Mouse (Mus musculus) small intestine, adult 2 months (tissue): Measurements from ENCODE around the gene Hspa1l. TPM values are rescaled to one million over a fixed set of nuclear protein-coding genes. Genes with fewer than 3 reads are reported as not detected.
"Not testable (repeated sequence)": the region's sequence is repeated elsewhere in the genome, so short reads cannot be mapped to it uniquely, and the experiment has no call there.

Experiments used
- H3K27ac ChIP-seq: fragments of 200-500 bp; 2 replicates; pipeline ENCODE4 v1.5.1; 2012; ENCODE audit warnings: low read depth, low read length, control low read depth, inconsistent platforms; ENCODE audit not compliant: insufficient read depth
- H3K27me3 ChIP-seq: fragments of 200-500 bp; 2 replicates; pipeline ENCODE4 v1.6.1; 2012; ENCODE audit warnings: mild to moderate bottlenecking, moderate library complexity, low read length, inconsistent platforms; ENCODE audit not compliant: control insufficient read depth, insufficient read depth
- H3K36me3 ChIP-seq: fragments of 200-500 bp; 2 replicates; pipeline ENCODE4 v1.6.1; 2012; ENCODE audit warnings: mild to moderate bottlenecking, low read length, control low read depth, inconsistent platforms; ENCODE audit not compliant: control insufficient read depth, insufficient read depth
- H3K4me1 ChIP-seq: fragments of 200-500 bp; 2 replicates; pipeline ENCODE4 v1.6.1; 2012; ENCODE audit warnings: low read length, inconsistent platforms, mixed read lengths; ENCODE audit not compliant: control insufficient read depth, insufficient read depth, insufficient read length
- H3K4me3 ChIP-seq: fragments of 200-500 bp; 2 replicates; pipeline ENCODE4 v1.5.1; 2012; ENCODE audit warnings: low read depth, mild to moderate bottlenecking, control low read depth, inconsistent platforms, low read length, moderate library complexity
- CTCF ChIP-seq: fragments of 200-500 bp; IDR thresholded peaks from 2 replicates; pipeline ENCODE4 v1.5.1; 2012; ENCODE audit warnings: low read depth, mild to moderate bottlenecking, control low read depth, inconsistent platforms, low read length, moderate library complexity, mixed read lengths; ENCODE audit not compliant: insufficient replicate concordance, insufficient read length; ENCODE audit errors: extremely low read depth
- POLR2A ChIP-seq: fragments of 200-500 bp; IDR thresholded peaks from 2 replicates; pipeline ENCODE4 v1.6.1; 2012; ENCODE audit warnings: low read depth, mild to moderate bottlenecking, control low read depth, inconsistent platforms, low read length, moderate library complexity
- WGBS: fragments of 180-500 bp; shearing (Covaris S2); methylation state at CpG from one replicate; pipeline ENCODE4 v1.1.7; 2018; 5-methylcytosine and 5-hydroxymethylcytosine counted together
- polyA plus RNA-seq: library from polyadenylated mRNA; depleted of rRNA; stranded (reverse); fragments of >200 nt; gene quantifications from 2 replicates; pipeline ENCODE4 v1.2.3, GENCODE M21; 2012; rRNA removed

Gene Hspa1l
- 0.06 and 0.14 TPM in 2 replicates for polyA plus RNA-seq

- Histone ChIP-seq H3K27ac (peak within 1 kb of the TSS; percentile 55), H3K4me3 (peak within 1 kb of the TSS; percentile 62)
- not testable (repeated sequence) for H3K27me3 ChIP-seq, H3K36me3 ChIP-seq, H3K4me1 ChIP-seq
- peak; percentile 60; the same call in 1 of the 2 replicates for TF ChIP-seq POLR2A
- 2% methylated on average over 33 of the region's 33 CpGs for WGBS
Measured at GRCm38 (mm10) chr17:34972069-34972749, at the start of gene Hspa1l, which contains the start of gene Hspa1a. Gene Hspa1l (plus strand): TSS chr17:34972703. Gene Hspa1a (minus strand): TSS chr17:34972156.

GRCm38 (mm10) chr17:34922939-34923338 lies 49.6 kb upstream of the Hspa1l start:
- TF ChIP-seq CTCF = peak; percentile 20; the same call in 1 of the 2 replicates
- TF ChIP-seq POLR2A = no peak
- H3K4me1 ChIP-seq = peaks cover 2% of the 10 kb centered on the region; the same call in 1 of the 2 replicates
- no peak overlapping the region for H3K4me3 ChIP-seq
- peaks cover 15% of the 10 kb centered on the region for H3K36me3 ChIP-seq
- 53% methylated on average over 6 of the region's 6 CpGs for WGBS
- no peak overlapping the region for H3K27ac ChIP-seq
- H3K27me3 ChIP-seq = no peaks in the 10 kb centered on the region

DNA sequence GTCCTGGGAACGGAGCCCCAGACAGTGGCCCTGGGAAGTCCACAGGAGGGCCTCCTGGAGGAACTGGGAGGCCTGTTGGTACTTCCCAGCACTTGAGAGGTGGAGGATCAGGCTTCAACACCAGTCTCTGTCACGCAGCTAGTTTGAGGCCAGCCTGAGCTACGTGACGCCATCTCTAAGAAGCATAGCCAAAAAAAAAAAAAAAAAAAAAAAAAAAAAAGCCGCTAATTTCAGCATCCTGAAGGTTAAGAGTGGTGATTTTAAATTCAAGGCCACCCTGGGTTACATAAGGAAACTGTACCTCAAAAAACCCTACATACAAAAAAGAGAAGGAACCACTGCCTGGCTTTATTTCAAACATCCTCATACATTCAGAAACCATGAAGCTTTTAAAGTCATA lies 48.2 kb upstream of the Hspa1l start:
- WGBS = 73% methylated on average over 5 of the region's 5 CpGs
- no peak overlapping the region for H3K27ac ChIP-seq
- no peak overlapping the region for H3K4me3 ChIP-seq
- TF ChIP-seq POLR2A = no peak
- no peak for TF ChIP-seq CTCF
- peaks cover 20% of the 10 kb centered on the region for H3K36me3 ChIP-seq
- no peaks in the 10 kb centered on the region for H3K4me1 ChIP-seq
- H3K27me3 ChIP-seq = no peaks in the 10 kb centered on the region

- TF ChIP-seq POLR2A = no peak
- no peak for TF ChIP-seq CTCF
- H3K4me3 ChIP-seq = no peak overlapping the region
- WGBS = 90% methylated on average over 18 of the region's 18 CpGs
Measured at GRCm38 (mm10) chr17:34927306-34928019, 45.0 kb upstream of the Hspa1l start.

GRCm38 (mm10) chr17:34928841-34929240 lies 43.7 kb upstream of the Hspa1l start:
- Histone ChIP-seq H3K27me3 (no peaks in the 10 kb centered on the region), H3K27ac (no peak overlapping the region), H3K4me3 (no peak overlapping the region), H3K4me1 (peaks cover 8% of the 10 kb centered on the region), H3K36me3 (peaks cover 21% of the 10 kb centered on the region)
- TF ChIP-seq POLR2A (no peak), CTCF (no peak)
- WGBS = 82% methylated on average over 4 of the region's 4 CpGs

More at GRCm38 (mm10) chr17:34927306-34928019, 45.0 kb upstream of the Hspa1l start:
- H3K36me3 ChIP-seq = peaks cover 21% of the 10 kb centered on the region
- H3K4me1 ChIP-seq = peaks cover 6% of the 10 kb centered on the region
- H3K27ac ChIP-seq = no peak overlapping the region
- no peaks in the 10 kb centered on the region for H3K27me3 ChIP-seq

- H3K36me3 ChIP-seq = peaks cover 33% of the 10 kb centered on the region
- H3K27me3 ChIP-seq = no peaks in the 10 kb centered on the region
- TF ChIP-seq CTCF = peak; percentile 64; the same call in 1 of the 2 replicates
- peak; percentile 84; the same call in 1 of the 2 replicates for TF ChIP-seq POLR2A
- under 1% methylated on average over 38 of the region's 38 CpGs for WGBS
- peak within 1 kb of the TSS; percentile 81 for H3K4me3 ChIP-seq
- H3K27ac ChIP-seq = peak within 1 kb of the TSS; percentile 10; the same call in 1 of the 2 replicates
- H3K4me1 ChIP-seq = peaks cover 16% of the 10 kb centered on the region
Measured at GRCm38 (mm10) chr17:34931061-34931734, 41.3 kb upstream of the Hspa1l start, which contains the start of gene Neu1. Gene Neu1 (plus strand): TSS chr17:34931253.
